Mouse (Mus musculus) layer of hippocampus, adult 11-12 months (tissue): ENCODE results near the gene Fnip1.
A peak's percentile ranks its signal among the peaks of the same experiment; 100 is the strongest.

Experiments used
- DNase-seq: peaks from one replicate; pipeline ENCODE4 v3.0.0; 2022; ENCODE audit warnings: low spot score

Gene Fnip1

GRCm38 (mm10) chr11:54554970-54555369 is 117.0 kb downstream of the Fnip1 start:
- DNase-seq = no peak

DNA sequence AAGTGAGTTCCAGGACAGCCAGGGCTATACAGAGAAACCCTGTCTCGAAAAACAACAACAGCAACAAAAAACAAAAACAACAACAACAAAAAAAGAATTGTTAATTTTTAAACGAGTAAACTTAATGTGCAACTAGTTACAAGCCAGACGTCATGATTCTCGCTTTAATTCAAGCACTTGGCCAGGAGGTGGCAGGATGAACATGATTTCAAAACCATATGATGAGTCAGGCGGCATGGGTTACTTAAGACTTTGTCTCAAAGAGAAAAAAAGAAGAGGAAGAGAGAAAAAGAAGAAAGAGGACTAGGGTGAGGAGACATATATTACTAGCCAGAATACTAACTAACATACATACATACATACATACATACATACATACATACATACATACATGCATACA is 124.8 kb downstream of the Fnip1 start:
- peak; percentile 33 for DNase-seq
